Mouse (Mus musculus) frontal cortex, postnatal 25 days (tissue): ENCODE data around the gene Rxrg.

ENCODE experiments used
- DNase-seq, 2 experiments: peaks; one replicate each; pipeline ENCODE4 v3.0.0; 2022; ENCODE audit warnings: low spot score in 2 of 2

The Rxrg gene

DNA sequence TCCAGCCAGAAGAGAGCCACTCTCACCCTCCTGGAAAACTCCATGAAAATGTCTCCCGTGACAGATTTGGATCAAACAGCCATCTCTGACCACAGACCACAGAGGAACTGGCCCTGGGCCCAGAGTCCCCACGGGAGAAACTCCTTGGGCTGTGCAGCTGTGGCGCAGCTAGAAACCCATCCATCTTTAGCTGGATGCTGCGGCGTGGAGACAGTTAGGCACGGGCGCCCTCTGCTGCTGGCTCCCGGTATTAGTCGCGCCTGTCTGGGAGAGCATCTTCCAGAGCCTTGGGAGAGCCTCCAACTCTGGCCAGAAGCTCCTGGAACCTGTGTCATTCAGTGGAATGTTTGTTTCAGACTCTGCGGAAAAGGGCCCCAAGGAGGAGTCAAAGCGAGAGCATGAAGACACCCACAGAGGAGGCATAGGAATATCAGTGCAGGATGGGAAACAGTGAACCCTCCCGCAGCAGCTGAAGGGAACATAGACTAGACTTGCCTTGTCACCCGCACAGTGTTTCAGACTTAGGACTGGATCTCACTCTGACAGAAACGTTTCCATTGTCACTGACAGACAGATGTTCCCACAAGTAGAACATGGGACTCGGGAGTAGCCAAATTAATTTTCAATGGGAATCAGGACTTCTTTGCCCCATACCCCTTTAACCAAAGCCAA, 46.8 kb downstream of the Rxrg start:
- DNase-seq = peak; percentile 90 to 91

DNA sequence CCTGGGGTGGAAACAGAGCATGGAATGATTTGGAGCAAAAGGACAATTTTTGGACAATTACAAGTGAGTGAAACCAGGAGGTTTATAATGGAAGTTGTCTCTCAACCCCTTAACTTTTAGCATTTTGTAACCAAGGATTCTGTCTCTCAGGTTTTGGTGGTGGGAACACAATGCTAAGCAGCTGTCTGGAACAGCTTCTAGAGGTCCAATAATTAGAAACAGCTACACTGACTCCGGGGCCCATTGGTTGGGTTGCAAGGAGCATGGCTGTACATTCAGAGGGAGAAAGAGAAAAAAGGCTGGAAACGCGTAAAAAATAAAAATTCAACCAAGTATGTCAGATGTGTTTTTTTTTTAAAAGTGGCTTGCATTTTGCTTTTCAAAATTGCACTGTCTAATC, 50.5 kb downstream of the Rxrg start:
- DNase-seq = no peak

DNA sequence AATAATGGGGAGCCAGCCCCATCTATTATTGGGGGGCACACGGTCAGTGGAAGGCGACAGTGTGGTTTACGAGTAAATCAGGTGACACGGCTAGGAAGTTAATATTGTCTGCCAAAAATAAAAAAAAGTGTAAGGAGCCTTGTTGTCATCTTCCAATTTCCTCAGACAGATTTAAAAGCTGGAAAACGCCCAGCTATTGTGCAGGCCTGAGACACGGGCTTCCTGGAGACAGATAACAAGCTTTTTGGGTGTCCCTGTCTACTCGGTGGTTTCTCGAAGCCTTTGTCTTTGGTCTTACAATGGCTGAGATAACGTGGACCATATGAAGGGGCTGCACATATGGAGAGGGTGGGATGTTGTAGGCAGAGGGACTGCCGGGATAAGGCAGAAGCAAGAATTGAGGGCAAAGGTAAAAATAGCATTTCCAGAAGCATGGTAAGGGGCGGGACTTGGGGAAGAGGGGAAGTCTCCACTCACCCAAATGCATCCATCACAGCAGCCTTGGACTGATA, 51.0 kb downstream of the Rxrg start:
- no peak for DNase-seq

DNA sequence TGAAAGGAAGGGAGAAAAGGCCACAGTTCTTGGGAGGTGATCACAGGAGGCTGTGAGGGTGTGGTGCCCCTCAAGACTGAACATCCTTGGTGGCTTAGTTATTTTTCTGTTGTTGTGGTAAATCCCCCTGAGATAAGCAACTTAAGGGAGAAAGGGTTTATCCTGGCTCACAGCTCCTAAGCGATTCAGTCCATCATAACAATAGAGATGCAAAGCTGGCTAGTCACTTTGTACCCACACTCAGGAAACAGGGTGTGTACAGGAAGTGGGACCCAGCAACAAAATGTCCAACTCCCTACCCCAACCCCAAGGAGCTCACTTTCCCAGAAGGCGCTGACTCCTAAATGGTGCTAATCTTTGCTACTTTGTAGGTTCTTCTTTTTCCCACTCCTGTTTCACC, 54.2 kb downstream of the Rxrg start:
- DNase-seq = no peak

DNA sequence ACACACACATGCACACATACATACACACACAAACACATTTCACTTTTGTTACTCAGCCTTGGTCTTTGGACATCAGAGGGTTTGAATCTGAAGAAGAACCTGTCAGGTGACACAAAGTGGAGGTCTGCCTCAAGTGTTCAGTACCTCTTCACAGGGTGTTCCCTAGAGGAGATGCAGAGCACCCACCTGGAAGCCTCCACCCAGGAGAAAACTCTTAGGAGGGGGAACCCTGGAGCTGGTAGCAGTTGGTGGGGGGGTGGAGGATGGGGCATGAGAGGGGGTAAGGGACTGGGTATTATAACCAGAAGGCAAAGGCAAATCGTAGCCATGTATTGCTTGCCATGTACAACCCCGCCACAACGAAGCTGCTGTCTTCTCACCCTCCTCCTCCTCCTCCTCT, 60.9 kb downstream of the Rxrg start:
- no peak for DNase-seq

DNA sequence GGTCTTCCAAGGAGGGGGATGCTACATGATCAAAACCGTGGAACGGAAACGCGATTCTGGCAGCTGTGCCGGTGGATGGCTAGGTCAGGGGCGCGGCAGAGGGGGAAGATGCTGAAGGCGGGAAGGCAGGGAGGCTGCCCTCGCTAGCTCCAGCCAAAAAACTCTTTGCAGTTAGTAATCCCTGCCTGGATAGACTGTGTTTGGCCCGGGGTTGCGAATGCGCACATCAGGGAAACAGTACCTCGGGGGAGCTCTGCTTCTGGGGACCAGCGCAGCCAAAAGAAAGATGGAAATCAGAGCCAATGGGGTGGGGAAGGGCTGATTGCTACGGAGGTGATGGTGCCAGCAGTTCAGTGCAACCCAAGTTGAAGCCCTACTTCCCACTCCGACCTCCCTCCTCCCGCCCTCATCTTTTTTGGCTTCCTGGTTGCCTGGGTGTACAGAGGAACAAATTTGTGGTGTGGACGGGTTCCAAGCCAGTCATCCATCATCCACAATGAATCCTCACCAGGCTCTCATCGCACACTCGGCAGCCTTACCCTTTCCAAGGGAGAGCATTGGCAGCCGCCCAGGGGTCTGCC, 62.4 kb downstream of the Rxrg start:
- DNase-seq = peak in 1 of 2 experiments; percentile 22

DNA sequence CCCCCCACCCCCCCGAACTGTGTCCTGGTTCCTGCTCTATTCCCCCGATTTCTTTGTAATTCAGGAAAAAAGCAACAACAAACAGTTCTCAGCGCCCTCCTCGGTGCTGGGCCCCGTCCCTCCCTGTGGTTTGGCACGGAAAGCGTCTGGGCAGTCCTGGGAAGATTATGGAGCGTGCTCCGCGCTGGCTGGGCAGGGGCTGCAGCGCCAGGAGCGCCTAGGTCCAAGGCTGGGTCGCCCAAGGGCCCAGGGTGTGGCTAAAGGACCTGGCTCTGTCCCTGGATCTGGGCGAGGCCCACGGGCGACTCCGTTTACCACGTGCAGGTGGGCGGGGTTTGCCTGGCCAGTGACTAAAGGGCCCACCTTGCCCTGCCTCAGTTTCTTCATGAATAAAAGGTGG, 62.9 kb downstream of the Rxrg start:
- no peak for DNase-seq

DNA sequence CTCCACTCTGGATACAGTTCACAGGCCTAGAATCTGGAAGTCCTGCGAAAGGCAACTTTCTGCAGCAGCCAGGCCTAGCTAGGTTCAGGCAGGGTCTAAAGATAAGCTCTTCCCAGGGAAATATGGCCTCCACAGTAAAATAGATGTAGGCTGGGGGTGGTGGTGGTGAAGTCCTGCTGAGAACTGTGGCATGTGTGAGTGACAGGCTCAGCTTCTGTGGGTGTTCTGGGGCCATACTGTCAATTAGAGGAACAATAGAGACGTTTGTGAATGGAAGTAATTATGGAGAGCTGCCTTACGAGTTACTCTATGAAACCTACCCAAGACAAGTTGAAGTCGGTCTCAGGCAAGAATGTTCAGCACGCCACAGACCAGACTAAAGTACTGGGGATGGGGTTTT, 65.0 kb downstream of the Rxrg start:
- no peak for DNase-seq

DNA sequence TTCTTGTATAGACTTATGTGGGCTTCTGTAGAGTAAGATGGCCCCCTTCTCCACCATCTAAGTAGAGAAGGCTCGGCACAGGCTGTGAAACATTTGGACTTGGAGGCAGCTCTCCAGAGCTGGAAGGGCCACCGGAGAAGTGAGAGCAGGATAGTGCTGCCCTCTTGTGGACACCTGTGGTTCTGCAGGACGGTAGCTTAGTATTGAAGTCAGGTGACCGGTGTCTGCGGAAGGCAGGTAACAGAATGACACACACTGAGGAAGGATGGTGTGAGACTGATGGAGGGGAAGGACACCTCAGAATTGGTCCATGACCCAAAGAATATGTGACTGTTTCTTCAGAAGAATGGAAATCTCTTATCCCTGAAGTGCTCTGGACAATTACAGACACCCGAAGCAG, 71.6 kb downstream of the Rxrg start:
- peak; percentile 44 to 59 for DNase-seq

DNA sequence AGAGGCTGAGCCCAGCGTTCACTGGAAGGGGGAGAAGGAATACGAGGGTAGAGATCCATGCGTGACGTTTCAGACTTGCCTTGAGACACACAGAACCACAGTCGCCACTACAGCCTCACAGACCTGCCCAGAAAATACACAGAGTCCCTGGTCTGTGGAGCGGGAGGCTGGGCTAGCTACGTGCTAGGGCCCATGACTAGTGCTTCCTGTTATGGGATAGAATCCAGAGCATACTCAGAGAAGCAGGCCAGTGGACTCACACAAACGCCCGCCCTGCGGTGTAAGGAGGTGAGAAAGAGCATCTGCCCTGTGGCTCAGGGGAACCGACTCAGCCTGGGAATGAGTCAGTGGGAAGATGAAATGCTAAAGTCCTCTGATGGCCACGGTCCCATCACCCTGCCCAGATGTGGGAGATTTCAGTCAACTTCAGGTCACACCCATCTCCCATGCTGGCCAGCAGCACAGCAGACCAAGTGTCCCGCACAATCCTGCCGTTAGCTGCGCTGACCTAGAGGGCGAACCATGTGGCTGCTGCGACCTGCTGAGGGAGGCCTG, 74.3 kb downstream of the Rxrg start:
- DNase-seq = no peak

DNA sequence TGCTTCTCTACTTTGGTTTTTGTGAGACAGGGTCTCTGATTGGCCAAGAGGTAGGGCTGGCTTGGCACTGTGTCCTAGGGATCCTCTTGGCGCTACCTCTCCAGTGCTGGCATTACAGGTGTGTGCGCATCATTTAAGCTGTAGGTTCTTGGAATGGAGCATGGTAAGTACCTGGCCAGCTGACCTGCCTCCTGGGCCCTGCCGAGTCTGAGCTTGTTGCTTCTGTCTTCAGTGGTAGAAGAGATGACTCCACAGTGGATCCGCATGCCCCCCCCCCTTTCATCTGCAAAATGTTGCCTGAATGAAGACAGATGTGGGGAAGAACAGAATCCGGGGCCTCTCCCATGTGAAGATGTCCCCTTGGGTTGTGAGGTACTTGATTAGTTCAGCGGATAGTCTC, 80.9 kb downstream of the Rxrg start:
- DNase-seq = no peak

DNA sequence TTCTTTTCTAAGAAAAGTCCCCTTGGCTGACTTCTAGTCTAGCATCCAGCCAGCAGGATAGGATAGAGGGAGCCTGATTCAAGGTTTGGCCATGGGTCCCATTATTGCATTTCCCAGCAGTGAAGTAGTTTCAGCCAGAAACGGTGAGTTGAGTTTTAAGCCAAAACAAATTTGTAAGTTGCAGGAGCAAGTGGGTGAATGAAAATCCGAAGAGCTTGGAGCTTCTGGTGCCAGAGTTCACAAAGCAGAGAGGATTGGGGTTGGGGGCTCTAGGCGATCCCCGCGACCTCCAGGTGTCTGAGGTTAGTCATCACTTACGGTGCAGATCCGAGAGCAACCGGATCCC, 89.8 kb downstream of the Rxrg start:
- no peak for DNase-seq

DNA sequence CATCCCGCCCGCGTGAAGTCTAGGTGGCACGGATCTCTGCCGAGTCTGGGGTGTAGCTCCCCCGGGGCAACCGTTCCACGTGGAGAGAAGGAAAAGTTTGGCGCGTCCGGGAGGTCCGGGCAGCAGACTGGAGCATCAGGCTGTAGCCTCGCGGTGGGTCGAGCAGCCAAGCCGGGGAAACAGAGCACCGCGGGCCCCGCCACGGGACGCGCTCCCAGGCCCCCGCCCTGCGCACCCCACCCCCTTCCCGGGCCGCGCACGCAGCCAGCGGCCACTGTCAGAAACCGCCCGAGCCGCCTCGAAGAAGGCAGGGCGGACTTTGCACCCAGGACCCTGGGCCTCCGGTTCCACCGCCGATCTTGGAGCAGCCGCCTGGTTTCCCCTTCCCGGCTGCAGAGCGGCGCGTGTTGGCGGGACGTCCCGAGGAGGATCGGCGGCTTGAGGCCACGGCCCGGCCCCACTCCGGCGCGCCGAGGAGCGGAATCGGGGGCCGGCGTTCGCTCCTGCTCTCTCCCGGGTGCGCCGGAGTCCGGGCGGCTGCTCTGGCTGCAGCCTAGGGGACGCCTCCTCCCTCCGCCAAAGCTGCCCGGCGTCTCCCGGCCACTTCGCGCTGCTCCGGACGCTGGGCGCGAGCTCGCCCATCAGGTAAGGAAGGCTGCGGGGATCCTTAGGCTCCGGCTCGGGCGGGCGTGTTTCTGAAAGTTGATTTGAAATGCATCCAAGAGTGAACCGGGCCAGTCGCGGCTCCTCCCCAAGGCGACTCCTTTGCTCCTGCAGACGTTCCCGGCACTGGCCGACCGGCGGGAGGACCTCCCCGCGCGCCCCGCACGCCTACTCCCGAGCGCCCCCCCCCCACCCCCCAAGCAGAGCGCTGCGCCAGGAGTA, 90.4 kb downstream of the Rxrg start:
- no peak for DNase-seq

DNA sequence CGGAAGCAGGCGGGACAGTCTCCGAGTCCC, 90.9 kb downstream of the Rxrg start, which contains the start of gene Lmx1a:
Gene Lmx1a, plus strand, starts transcription at position 6 of the 30 bp plus-strand sequence.
- DNase-seq = no peak
